Comparison of ENCODE assay signal across 8 mouse cellular contexts in the genomic region with DNA sequence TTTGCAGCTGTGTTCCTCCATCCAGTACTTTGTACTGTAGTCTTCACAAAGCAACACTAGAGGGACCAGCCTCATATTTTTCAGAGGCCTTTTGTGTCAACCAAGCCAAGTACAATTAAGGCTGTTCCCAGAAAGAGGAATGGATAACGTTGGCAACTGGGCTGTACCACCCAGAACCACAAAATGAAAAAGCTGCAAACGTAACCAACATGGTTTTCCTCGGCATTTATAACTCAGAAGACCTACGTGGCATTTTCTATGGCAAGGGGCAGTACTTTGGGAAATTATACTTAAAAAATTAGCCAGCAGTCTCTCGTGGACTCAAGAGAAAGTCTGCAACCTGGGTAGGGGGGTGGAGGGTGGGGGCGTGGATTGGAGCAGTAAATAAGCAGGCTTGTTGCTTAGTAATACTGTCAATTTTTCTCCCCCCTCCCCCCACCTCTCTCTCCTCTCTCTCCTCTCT.
DNase-seq lines count a peak whose midpoint lies in the region; ATAC-seq and TF ChIP-seq lines count a peak whose summit lies in the region.

No protein-coding gene starts in this region.

- no peaks in the 10 kb centered on the region for H3K36me3 ChIP-seq in heart, adult 2 months (ENCODE audit: control insufficient read depth, insufficient read depth, low read length)
- no peaks in the 10 kb centered on the region for H3K36me3 ChIP-seq in kidney, embryonic 14.5 days (ENCODE audit: control insufficient read depth, insufficient read depth, low read length)
- H3K36me3 ChIP-seq in midbrain, embryonic 16.5 days (ENCODE audit: control insufficient read depth, insufficient read depth, low read length) = no peaks in the 10 kb centered on the region

- H3K4me2 ChIP-seq in kidney, embryonic 14.5 days (replicated peaks; ENCODE audit: low read depth, low read length) = peak overlapping the region; percentile 26
- H3K4me2 ChIP-seq in midbrain, embryonic 16.5 days (ENCODE audit: low read length) = peak overlapping the region; percentile 24; the same call in 1 of the 2 replicates

- H3K9me3 ChIP-seq in kidney, embryonic 14.5 days (ENCODE audit: control insufficient read depth, low read length) = no peaks in the 10 kb centered on the region
- H3K9me3 ChIP-seq in midbrain, embryonic 16.5 days (replicated peaks; ENCODE audit: control insufficient read depth, low read length, poor library complexity, severe bottlenecking) = no peaks in the 10 kb centered on the region

- TF ChIP-seq POLR2A in heart, adult 2 months (IDR thresholded peaks at IDR 0.05; ENCODE audit: insufficient read depth, low read depth, low read length) = no peak

- WGBS in heart, adult 2 months = 37% methylated on average over 6 of the region's 6 CpGs
- WGBS in kidney, embryonic 14.5 days = 27% methylated on average over 6 of the region's 6 CpGs
- 36% methylated on average over 6 of the region's 6 CpGs for WGBS in midbrain, embryonic 16.5 days

- intact Hi-C loops in heart, adult 2 months (cut with DNase I) = loop anchor here (5.0 to 10.0 kb wide), 2 partner anchors 40 to 968 kb away; a partner anchor contains a TSS

- DNase-seq in adrenal gland, postnatal 14 days = peak; percentile 14
- DNase-seq in adrenal gland, adult (ENCODE audit: inconsistent age in 2 of 2, low spot score in 1 of 2) = no peak
- peak; percentile 51 for DNase-seq in brain, adult 2 months (ENCODE audit: low read depth, low spot score)
- DNase-seq in heart, adult 2 months = peak in 1 of 2 experiments; percentile 21
- DNase-seq in B cell, adult 2 months = no peak
- no peak for DNase-seq in cerebellum, adult 8-10 months

- H3K4me1 ChIP-seq in heart, adult 2 months (ENCODE audit: control insufficient read depth, insufficient read depth, low read length) = peaks cover 2% of the 10 kb centered on the region; the same call in 1 of the 2 replicates
- 0 out of 2 replicates have a peak, but pooled peaks cover 4% of the 10 kb centered on the region for H3K4me1 ChIP-seq in kidney, embryonic 14.5 days (ENCODE audit: control insufficient read depth, insufficient read depth, low read length)
- peaks cover 6% of the 10 kb centered on the region; the same call in 1 of the 2 replicates for H3K4me1 ChIP-seq in midbrain, embryonic 16.5 days (ENCODE audit: control insufficient read depth, insufficient read depth, low read length)

- no peak overlapping the region for H3K9ac ChIP-seq in heart, adult 2 months (ENCODE audit: low read depth, low read length)
- no peak overlapping the region for H3K9ac ChIP-seq in kidney, embryonic 14.5 days (ENCODE audit: low read depth, low read length)
- H3K9ac ChIP-seq in midbrain, embryonic 16.5 days (ENCODE audit: low read depth, low read length) = peak overlapping the region; percentile 49

- H3K79me2 ChIP-seq in heart, adult 2 months (replicated peaks; ENCODE audit: control insufficient read depth, insufficient read depth, low read length) = no peaks in the 10 kb centered on the region

- no peak for TF ChIP-seq EP300 in heart, adult 2 months (IDR thresholded peaks at IDR 0.05; ENCODE audit: insufficient read depth, low read depth, low read length)

- H3K27ac ChIP-seq in heart, adult 2 months = peak overlapping the region; percentile 6
- H3K27ac ChIP-seq in kidney, embryonic 14.5 days (ENCODE audit: low read depth, low read length) = no peak overlapping the region
- H3K27ac ChIP-seq in midbrain, embryonic 16.5 days (ENCODE audit: low read length) = peak overlapping the region; percentile 35; the same call in 1 of the 2 replicates

- no peaks in the 10 kb centered on the region for H3K27me3 ChIP-seq in heart, adult 2 months (ENCODE audit: control insufficient read depth, insufficient read depth, low read length)
- H3K27me3 ChIP-seq in kidney, embryonic 14.5 days (ENCODE audit: control insufficient read depth, insufficient read depth, low read length) = no peaks in the 10 kb centered on the region
- H3K27me3 ChIP-seq in midbrain, embryonic 16.5 days (ENCODE audit: control insufficient read depth, insufficient read depth, low read depth, low read length) = no peaks in the 10 kb centered on the region

- peak; percentile 67 for TF ChIP-seq CTCF in heart, adult 2 months (IDR thresholded peaks at IDR 0.05)

- peak; percentile 82; the same call in 1 of the 2 replicates for ATAC-seq in kidney, embryonic 14.5 days (ENCODE audit: low FRiP score, low TSS enrichment)
- ATAC-seq in midbrain, embryonic 16.5 days = peak; percentile 90

- H3K4me3 ChIP-seq in heart, adult 2 months = no peak overlapping the region
- H3K4me3 ChIP-seq in kidney, embryonic 14.5 days (ENCODE audit: low read length) = no peak overlapping the region; the same call in 1 of the 2 replicates
- no peak overlapping the region for H3K4me3 ChIP-seq in midbrain, embryonic 16.5 days (ENCODE audit: low read depth, low read length)

Comparison
In these comparisons a context has a peak if more than half of its experiments do, and no peak if none do; other contexts are left out.
1. DNase-seq: peak in adrenal gland, postnatal 14 days (single experiment) and brain, adult 2 months (single experiment); none in adrenal gland, adult (0 of 2), B cell, adult 2 months (0 of 2) and cerebellum, adult 8-10 months (single experiment).